Mouse (Mus musculus) hindlimb bud, embryonic 11.5 days (tissue): ENCODE results near the gene Gm9774.

Source experiments
- DNase-seq: peaks from one replicate; pipeline ENCODE4 v3.0.0-alpha.2; 2012; ENCODE audit warnings: low read depth, low spot score; ENCODE audit errors: extremely low spot score

Gene Gm9774

GRCm38 (mm10) chr3:92429323-92429722, at the start of gene Gm9774:
TSS of gene Gm9774 (minus strand) at chr3:92429423.
- DNase-seq, result no peak

- DNase-seq, result no peak
Observed at GRCm38 (mm10) chr3:92470111-92470510, 40.9 kb upstream of the Gm9774 start.

GRCm38 (mm10) chr3:92467424-92467823, 38.2 kb upstream of the Gm9774 start:
- no peak for DNase-seq

DNA sequence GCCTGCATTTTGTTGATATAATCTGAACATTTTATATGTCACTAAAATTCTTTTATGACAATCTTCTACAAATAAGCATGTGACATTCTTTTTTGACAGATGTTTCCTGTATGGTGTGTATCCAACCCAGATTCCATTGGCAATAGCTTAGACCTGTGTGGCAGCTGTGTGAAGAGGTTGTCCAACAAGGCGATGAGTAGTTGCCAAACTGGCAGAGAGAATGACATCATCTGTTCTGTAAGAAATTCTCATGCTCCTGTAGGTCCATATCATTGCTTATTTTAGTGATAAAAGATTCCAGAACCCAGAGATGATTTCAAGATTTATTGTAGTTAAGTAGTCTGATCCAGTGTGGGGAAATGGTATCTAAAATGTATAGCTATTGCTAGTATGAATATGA, 37.4 kb upstream of the Gm9774 start:
- no peak for DNase-seq

DNA sequence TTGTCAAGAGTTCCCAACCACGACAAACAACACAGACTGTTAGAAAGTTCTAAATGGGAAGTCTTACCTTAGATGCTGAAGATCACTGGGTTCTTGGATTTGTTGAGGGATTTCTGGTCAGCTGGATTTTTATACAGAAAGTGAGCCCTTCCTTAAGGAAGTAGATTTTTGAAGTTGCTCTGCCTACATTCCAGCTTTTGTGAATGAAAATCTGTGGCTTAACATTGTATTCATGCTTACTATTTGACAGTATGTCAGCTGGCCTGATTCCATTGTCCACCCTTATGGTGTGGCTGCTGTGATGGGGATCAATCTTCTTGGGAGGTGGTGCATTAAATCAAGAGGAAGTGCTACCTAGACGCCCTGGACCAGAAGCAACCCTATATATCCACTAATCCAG, 29.4 kb upstream of the Gm9774 start, which contains the start of gene Sprr3:
TSS of gene Sprr3 (minus strand) at position 101 of the 400 bp plus-strand sequence.
- DNase-seq, result no peak

- DNase-seq, result no peak
Observed at GRCm38 (mm10) chr3:92455151-92455550, 25.9 kb upstream of the Gm9774 start.

- DNase-seq, result no peak
Observed at GRCm38 (mm10) chr3:92440177-92440576, 11.0 kb upstream of the Gm9774 start.

- DNase-seq, result no peak
Observed at GRCm38 (mm10) chr3:92438689-92439088, 9.5 kb upstream of the Gm9774 start, which contains the start of gene Sprr1b. TSS of gene Sprr1b (minus strand) at chr3:92438789.

- DNase-seq, result no peak
Observed at GRCm38 (mm10) chr3:92432282-92432681, 3.1 kb upstream of the Gm9774 start, which contains the start of gene Sprr2k. TSS of gene Sprr2k (plus strand) at chr3:92432582.

DNA sequence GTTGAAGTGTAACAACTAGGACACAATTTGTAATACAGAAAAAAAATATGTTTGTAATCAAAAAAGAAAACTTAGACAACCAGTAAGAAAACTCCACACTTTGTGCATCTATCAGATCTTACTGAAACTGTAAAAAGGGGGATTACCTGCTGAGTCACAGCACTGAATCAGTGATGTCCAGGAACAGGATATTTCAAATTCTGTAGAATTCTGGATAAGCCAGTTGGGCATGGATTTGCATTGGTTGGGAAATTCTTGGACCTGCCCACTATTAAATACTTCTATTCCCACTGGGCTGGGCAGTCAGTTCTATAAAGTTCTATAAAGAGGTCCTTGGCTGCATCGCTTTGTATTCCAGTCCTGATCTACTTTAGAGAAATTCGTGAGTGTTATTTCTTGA, 11.4 kb downstream of the Gm9774 start, which contains the start of gene Sprr2j-ps:
TSS of gene Sprr2j-ps (plus strand) at position 301 of the 400 bp plus-strand sequence.
- no peak for DNase-seq

GRCm38 (mm10) chr3:92407691-92408090, 21.5 kb downstream of the Gm9774 start, which contains the start of gene Sprr2i:
TSS of gene Sprr2i (plus strand) at chr3:92407991.
- DNase-seq, result no peak

DNA sequence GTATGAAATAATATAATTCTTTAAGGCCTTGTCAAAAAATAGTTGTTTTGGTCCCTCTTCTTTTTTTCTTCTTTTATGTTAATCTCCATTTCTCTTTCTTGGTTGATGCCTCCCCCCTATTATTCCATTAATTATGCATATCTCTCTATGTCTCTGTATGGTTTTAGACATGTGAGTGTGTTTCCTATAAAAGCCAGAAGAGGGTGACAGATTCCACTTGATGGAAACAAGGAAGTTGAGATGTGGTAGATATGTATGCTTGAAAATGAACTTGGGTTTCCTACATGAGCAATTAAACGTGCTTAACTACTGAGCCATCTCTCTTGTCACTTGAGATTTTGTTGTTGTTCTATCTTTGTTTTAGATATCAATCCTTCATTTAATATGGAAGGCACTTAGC, 34.9 kb downstream of the Gm9774 start:
- no peak for DNase-seq

DNA sequence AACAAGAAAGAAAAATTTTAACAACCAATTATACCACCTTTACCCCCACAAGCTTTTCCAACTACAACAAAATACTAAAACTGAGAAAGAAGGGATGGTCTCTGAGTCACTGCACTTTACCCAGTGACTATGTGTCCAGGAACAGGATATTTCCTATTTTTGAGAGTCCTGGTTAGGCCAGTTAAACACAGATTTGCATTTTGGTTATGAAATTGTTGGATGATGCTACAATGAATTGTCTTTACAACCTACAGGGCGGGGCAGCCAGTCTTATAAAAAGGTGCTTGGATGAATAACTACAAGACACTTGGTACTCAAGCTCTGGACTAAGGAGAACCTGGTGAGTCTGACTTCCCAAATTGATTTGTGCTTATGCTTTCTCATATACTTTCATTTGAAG, 43.8 kb downstream of the Gm9774 start, which contains the start of gene Sprr2h:
TSS of gene Sprr2h (plus strand) at position 301 of the 400 bp plus-strand sequence.
- no peak for DNase-seq
